9 mouse cellular contexts compared by ENCODE assay signal in the genomic region with DNA sequence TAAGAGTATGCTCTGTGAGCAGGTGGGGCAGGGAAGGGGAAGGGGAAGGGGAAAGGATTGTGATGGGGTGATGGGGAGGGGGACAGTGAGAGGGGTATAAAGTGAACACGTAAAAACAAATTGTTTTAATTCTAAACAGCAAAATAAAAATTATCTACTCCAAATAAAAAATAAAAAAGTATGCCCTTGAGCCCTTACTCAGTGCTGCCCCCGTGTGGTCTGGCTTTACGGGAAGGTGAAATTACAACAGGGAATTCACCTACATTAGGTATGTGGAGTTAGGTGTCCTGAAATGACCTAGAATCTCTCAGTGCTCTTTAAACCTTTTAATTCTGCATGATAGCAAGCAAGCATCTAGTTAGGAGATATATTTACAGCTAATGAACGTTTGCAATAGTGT.
DNase-seq lines count a peak whose midpoint lies in the region; ATAC-seq and TF ChIP-seq lines count a peak whose summit lies in the region.
"Had no signal": no experiment of that assay in that cellular context is flagged by ENCODE, and none has a peak within 500 bp of the region (broad histone marks: within the 10 kb centered on the region; RNA-seq: fewer than 3 reads in every experiment).

No protein-coding gene starts in this region.

- TF ChIP-seq CTCF in bone marrow macrophage, adult 2 months (IDR thresholded peaks at IDR 0.05; ENCODE audit: low read depth, low read length) = peak; percentile 49
- TF ChIP-seq CTCF in liver, embryonic 14.5 days (IDR thresholded peaks at IDR 0.05; ENCODE audit: low read depth) = peak; percentile 75

- H3K27ac ChIP-seq in neural tube, embryonic 11.5 days (ENCODE audit: low read depth, low read length) = no peak overlapping the region
- H3K27ac ChIP-seq in bone marrow macrophage, adult 2 months (ENCODE audit: insufficient read depth, low read depth, low read length) = no peak overlapping the region
- H3K27ac ChIP-seq in liver, embryonic 14.5 days = no peak overlapping the region
- H3K27ac ChIP-seq: neural tube, embryonic 12.5 days had no signal

- no peak for TF ChIP-seq EP300 in liver, embryonic 14.5 days (IDR thresholded peaks at IDR 0.05; ENCODE audit: low read depth)

- no peak overlapping the region for H3K4me2 ChIP-seq in neural tube, embryonic 11.5 days (ENCODE audit: low read depth)
- H3K4me2 ChIP-seq in liver, embryonic 14.5 days (ENCODE audit: low read depth) = no peak overlapping the region
- H3K4me2 ChIP-seq: neural tube, embryonic 12.5 days had no signal

- TF ChIP-seq POLR2A in bone marrow macrophage, adult 2 months (IDR thresholded peaks at IDR 0.05; ENCODE audit: borderline replicate concordance, low read depth, low read length) = no peak

- H3K4me3 ChIP-seq in neural tube, embryonic 11.5 days (ENCODE audit: low read depth, low read length) = no peak overlapping the region
- no peak overlapping the region for H3K4me3 ChIP-seq in bone marrow macrophage, adult 2 months (ENCODE audit: insufficient read depth, low read length)
- no peak overlapping the region for H3K4me3 ChIP-seq in liver, embryonic 14.5 days (ENCODE audit: insufficient read depth in 1 of 2, low read depth in 2 of 2, low read length in 2 of 2)
- H3K4me3 ChIP-seq: neural tube, embryonic 12.5 days had no signal

- H3K4me1 ChIP-seq in neural tube, embryonic 11.5 days (ENCODE audit: control insufficient read depth, insufficient read depth, low read length) = no peaks in the 10 kb centered on the region
- H3K4me1 ChIP-seq in bone marrow macrophage, adult 2 months (ENCODE audit: control insufficient read depth, insufficient read depth, low read length) = peaks cover 16% of the 10 kb centered on the region
- peaks cover 0 to 5% of the 10 kb centered on the region in 2 experiments; a peak in 2 of 4 replicates for H3K4me1 ChIP-seq in liver, embryonic 14.5 days (replicated peaks; ENCODE audit: control insufficient read depth in 2 of 2, insufficient read depth in 2 of 2, low read length in 1 of 2)
- H3K4me1 ChIP-seq: neural tube, embryonic 12.5 days had no signal

- H3K36me3 ChIP-seq in neural tube, embryonic 11.5 days (ENCODE audit: control insufficient read depth, insufficient read depth, low read length) = no peaks in the 10 kb centered on the region
- H3K36me3 ChIP-seq in liver, embryonic 14.5 days (replicated peaks; ENCODE audit: control insufficient read depth, insufficient read depth, low read depth) = no peaks in the 10 kb centered on the region
- H3K36me3 ChIP-seq: neural tube, embryonic 12.5 days had no signal

- H3K27me3 ChIP-seq in neural tube, embryonic 11.5 days (ENCODE audit: control insufficient read depth, insufficient read depth, low read length) = no peaks in the 10 kb centered on the region
- no peaks in the 10 kb centered on the region for H3K27me3 ChIP-seq in liver, embryonic 14.5 days (ENCODE audit: control insufficient read depth, insufficient read depth, low read length)
- H3K27me3 ChIP-seq: neural tube, embryonic 12.5 days had no signal

- H3K9me3 ChIP-seq in neural tube, embryonic 11.5 days (ENCODE audit: control insufficient read depth, low read length) = no peaks in the 10 kb centered on the region
- no peaks in the 10 kb centered on the region for H3K9me3 ChIP-seq in liver, embryonic 14.5 days (ENCODE audit: control insufficient read depth, low read length)
- H3K9me3 ChIP-seq: neural tube, embryonic 12.5 days had no signal

- no peak overlapping the region for H3K9ac ChIP-seq in neural tube, embryonic 11.5 days (ENCODE audit: low read length)
- no peak overlapping the region for H3K9ac ChIP-seq in liver, embryonic 14.5 days (replicated peaks)
- H3K9ac ChIP-seq: neural tube, embryonic 12.5 days had no signal

- no peak for ATAC-seq in neural tube, embryonic 11.5 days (ENCODE audit: insufficient read depth, low FRiP score, low TSS enrichment)
- no peak for ATAC-seq in liver, embryonic 14.5 days (ENCODE audit: insufficient read depth)
- ATAC-seq in inflammation-experienced regulatory T-cells, adult 6 months = no peak

- WGBS in neural tube, embryonic 11.5 days = 46% methylated on average over 4 of the region's 4 CpGs
- WGBS in liver, embryonic 14.5 days (ENCODE audit: insufficient replicate concordance) = 20% methylated on average over 4 of the region's 4 CpGs

- peak; percentile 36 for DNase-seq in cerebellum, adult 9-10 months
- DNase-seq in cerebellum, adult 11 months = no peak
- DNase-seq in neural tube, embryonic 11.5 days (ENCODE audit: low spot score) = peak; percentile 28
- no peak for DNase-seq in neural tube, embryonic 10.5 days (ENCODE audit: extremely low spot score, low spot score)
- no peak for DNase-seq in liver, embryonic 14.5 days (ENCODE audit: low read depth in 3 of 3, low spot score in 3 of 3)
- no peak for DNase-seq in urinary bladder, postnatal 10 days (ENCODE audit: low spot score)

Comparison
In these comparisons a context has a peak if more than half of its experiments do, and no peak if none do; other contexts are left out.
1. DNase-seq: peak in cerebellum, adult 9-10 months (single experiment) and neural tube, embryonic 11.5 days (single experiment); none in cerebellum, adult 11 months (single experiment), neural tube, embryonic 10.5 days (single experiment), liver, embryonic 14.5 days (0 of 3) and urinary bladder, postnatal 10 days (single experiment).